Mouse (Mus musculus) lung, embryonic 14.5 days (tissue): ENCODE results near the gene Bahcc1. TPM values are rescaled to one million over a fixed set of nuclear protein-coding genes. Genes with fewer than 3 reads are reported as not detected.

ENCODE experiments used
- ATAC-seq: fragments of 200-750 bp; cut with Nextera tagmentation; 2 replicates; pipeline ENCODE4 v1.8.0; 2017; ENCODE audit warnings: mild to moderate bottlenecking, moderate TSS enrichment, moderate library complexity; ENCODE audit not compliant: insufficient read depth
- DNase-seq: peaks from one replicate; pipeline ENCODE4 v3.0.0-alpha.2; 2015
- H3K27ac ChIP-seq: fragments of 300-500 bp; sonication (generic); 2 replicates; pipeline ENCODE4 v1.5.1; 2014; ENCODE audit warnings: low read depth, mild to moderate bottlenecking, moderate library complexity
- H3K27me3 ChIP-seq: fragments of 300-500 bp; sonication (generic); 2 replicates; pipeline ENCODE4 v1.6.1; 2014; ENCODE audit warnings: low read length, control low read depth; ENCODE audit not compliant: insufficient read depth
- H3K36me3 ChIP-seq: fragments of 300-500 bp; sonication (generic); 2 replicates; pipeline ENCODE4 v1.6.1; 2014; ENCODE audit warnings: control low read depth; ENCODE audit not compliant: insufficient read depth
- H3K4me1 ChIP-seq: fragments of 300-500 bp; sonication (generic); 2 replicates; pipeline ENCODE4 v1.6.1; 2014; ENCODE audit warnings: antibody characterized with exemption, control low read depth; ENCODE audit not compliant: insufficient read depth
- H3K4me2 ChIP-seq: fragments of 300-500 bp; sonication (generic); 2 replicates; pipeline ENCODE4 v1.6.1; 2014; ENCODE audit warnings: mild to moderate bottlenecking
- H3K4me3 ChIP-seq: fragments of 300-500 bp; sonication (generic); 2 replicates; pipeline ENCODE4 v1.5.1; 2014; ENCODE audit warnings: low read depth, low read length
- H3K9ac ChIP-seq: fragments of 300-500 bp; sonication (generic); 2 replicates; pipeline ENCODE4 v1.6.1; 2014
- H3K9me3 ChIP-seq: fragments of 300-500 bp; sonication (generic); 2 replicates; pipeline ENCODE4 v1.6.1; 2016; ENCODE audit warnings: low read depth, low read length, control low read depth
- CTCF ChIP-seq: IDR thresholded peaks from 2 replicates; pipeline ENCODE4 v1.5.1; 2016; ENCODE audit warnings: antibody characterized with exemption, low read depth
- WGBS: fragments of 180-500 bp; shearing (Covaris S2); extraction: QIAGEN DNeasy Blood & Tissue Kit; methylation state at CpG from one replicate; pipeline ENCODE4 v1.1.7; 2014; 5-methylcytosine and 5-hydroxymethylcytosine counted together
- polyA plus RNA-seq: library from polyadenylated mRNA; unstranded; fragments of >200 nt; fragmentation: Nextera tagmentation; extraction: Ambion mirVana; gene quantifications from 2 replicates; pipeline ENCODE4 v1.2.1, GENCODE M21; 2014

Gene Bahcc1
- polyA plus RNA-seq, 1 experiment from 2014 or later: 14.3 TPM

DNA sequence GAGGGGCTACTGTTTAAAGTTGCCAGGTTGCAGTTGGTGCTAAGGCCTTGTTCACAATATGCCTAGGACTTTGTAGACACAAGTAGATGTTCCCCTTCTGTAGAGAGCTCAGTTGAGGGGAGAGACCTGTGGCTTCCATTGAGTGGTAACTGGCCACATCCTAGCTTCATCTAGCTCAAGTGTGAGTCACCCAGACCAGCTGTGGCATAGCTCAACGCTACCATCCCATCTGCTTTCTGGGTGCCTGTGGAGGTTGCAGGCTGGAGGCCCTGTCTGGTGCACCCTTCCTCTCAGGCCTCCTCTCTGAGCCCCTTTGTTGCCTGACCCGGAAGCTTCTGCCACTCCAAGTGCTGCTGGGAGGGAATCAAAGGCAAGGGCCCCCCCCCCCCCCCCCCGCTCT is 34.9 kb downstream of the Bahcc1 start:
- Histone ChIP-seq H3K27me3 (no peaks in the 10 kb centered on the region), H3K36me3 (peaks cover 33% of the 10 kb centered on the region), H3K4me1 (peaks cover 27% of the 10 kb centered on the region), H3K4me2 (no peak overlapping the region), H3K9ac (no peak overlapping the region), H3K9me3 (no peaks in the 10 kb centered on the region), H3K4me3 (no peak overlapping the region), H3K27ac (peak overlapping the region; percentile 30; the same call in 1 of the 2 replicates)
- no peak for ATAC-seq
- TF ChIP-seq CTCF: no peak
- DNase-seq: no peak
- whole genome bisulfite sequencing: 79% methylated on average over 3 of the region's 3 CpGs

DNA sequence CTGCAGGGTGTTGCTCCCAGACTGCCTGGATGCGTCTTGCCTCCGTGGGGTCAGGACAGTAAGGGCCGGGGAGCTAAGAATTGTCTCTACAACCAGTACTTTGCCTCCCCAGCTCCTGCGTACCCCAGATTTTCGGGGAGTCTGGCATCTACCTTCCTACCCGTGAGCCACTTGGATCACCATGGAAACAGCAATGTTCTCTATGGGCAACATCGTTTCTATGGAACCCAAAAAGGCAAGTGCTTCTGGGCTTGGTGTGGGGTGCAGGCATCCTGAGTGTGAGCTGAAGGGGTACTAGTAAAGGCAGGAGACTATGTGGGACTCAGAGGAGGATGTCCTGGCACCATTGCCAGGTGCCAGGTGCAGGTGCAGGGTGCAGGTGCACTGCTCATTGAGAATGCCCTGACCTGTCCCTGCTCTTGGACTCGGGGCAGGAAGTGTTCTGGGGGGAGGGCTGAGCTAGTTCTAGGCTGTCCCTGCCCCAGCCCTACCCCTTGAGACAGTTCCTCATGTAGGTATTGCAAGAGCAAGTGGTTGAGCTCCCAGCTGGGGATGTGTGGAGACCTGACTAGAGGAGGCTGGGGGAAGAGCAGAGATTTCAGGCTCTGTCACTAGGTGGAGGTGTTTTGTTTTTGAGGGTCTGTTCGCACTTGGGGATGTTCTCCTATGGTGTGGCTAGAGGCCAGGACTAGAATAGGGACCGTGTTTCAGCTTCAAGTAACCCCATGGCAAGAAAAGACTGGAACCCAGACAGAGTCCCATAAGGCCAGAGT is 35.6 kb downstream of the Bahcc1 start:
- Histone ChIP-seq H3K36me3 (peaks cover 40% of the 10 kb centered on the region), H3K4me3 (no peak overlapping the region), H3K27me3 (no peaks in the 10 kb centered on the region), H3K4me2 (no peak overlapping the region), H3K9me3 (no peaks in the 10 kb centered on the region), H3K9ac (no peak overlapping the region), H3K27ac (no peak overlapping the region), H3K4me1 (peaks cover 21% of the 10 kb centered on the region)
- DNase-seq: no peak
- ATAC-seq: no peak
- 88% methylated on average over 10 of the region's 10 CpGs for WGBS
- 0 out of 2 replicates have a peak, but pooled peaks have one; percentile 15 for TF ChIP-seq CTCF

DNA sequence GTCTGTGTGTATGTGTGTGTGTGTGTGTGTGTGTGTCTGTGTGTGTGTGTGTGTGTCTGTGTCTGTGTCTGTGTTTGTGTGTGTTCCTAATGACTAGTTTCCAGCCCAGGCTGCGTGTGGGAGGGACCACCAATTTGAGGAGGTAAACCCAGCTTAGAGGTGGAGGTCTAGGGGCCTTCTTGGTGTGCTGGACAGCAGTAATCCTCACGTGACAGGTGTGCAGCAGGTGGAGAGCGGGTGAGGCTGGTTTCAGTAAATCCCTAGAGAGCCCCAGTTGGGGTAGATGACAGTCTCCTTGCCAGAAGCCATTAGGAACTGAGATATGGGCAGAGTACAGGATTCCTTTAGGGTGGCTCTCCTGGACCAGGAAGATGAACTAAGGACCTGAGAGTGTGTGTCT is 36.3 kb downstream of the Bahcc1 start:
- TF ChIP-seq CTCF: no peak
- no peaks in the 10 kb centered on the region for H3K27me3 ChIP-seq
- no peaks in the 10 kb centered on the region for H3K9me3 ChIP-seq
- ATAC-seq (no peak), DNase-seq (no peak)
- peaks cover 15% of the 10 kb centered on the region for H3K4me1 ChIP-seq
- no peak overlapping the region for H3K4me3 ChIP-seq
- H3K4me2 ChIP-seq: no peak overlapping the region
- WGBS: 89% methylated on average over 3 of the region's 3 CpGs
- H3K36me3 ChIP-seq: peaks cover 45% of the 10 kb centered on the region
- H3K9ac ChIP-seq: no peak overlapping the region
- H3K27ac ChIP-seq: peak overlapping the region; percentile 6; the same call in 1 of the 2 replicates

DNA sequence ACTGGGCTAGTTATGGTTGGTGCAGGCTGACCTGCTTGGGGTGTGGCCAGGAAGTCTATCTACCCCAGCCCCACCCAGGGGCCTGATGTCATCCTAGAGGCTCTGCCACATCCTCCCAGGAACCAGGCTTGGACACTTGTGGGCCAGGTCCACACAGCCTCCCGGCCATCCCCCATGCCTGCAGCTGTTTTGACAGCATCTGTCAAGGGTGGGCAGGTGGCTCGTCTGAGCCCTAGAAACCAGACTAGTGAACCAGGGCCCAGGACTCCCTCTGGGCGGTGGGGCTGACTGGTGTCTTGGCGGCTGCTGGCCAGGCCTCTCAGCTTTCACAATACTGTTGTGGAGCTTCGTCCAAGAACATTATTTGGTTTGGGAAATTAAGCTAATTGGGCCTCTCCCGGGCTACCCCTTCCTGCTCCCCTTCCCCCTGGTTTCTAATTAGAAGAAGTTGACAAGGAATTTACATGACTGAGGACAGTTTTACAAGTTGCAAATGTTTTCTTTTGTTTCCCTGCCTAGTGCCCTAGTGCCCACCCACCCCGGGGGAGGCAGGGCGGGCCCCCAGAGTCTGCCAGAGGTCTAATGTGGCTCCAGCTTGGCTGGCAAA is 36.9 kb downstream of the Bahcc1 start:
- ATAC-seq: no peak

DNA sequence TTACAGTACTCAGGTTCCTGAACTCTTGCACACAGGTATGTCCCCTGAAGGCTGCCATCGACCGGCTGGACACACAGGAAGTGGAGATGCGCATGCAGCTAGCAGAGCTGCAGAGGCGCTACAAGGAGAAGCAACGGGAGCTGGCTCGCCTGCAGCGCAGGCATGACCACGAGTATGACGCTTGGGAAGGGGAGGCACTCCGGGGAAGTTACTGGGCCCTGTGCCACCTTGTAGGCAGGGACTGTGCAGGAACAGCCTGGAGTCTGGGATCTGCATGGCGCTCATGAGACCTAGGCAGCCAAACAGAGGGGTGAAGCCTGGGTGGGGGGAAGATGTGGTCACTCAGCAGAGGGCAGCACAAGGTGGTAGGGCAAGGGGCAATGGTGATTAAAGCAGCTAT is 46.6 kb downstream of the Bahcc1 start:
- H3K9me3 ChIP-seq: no peaks in the 10 kb centered on the region
- DNase-seq (no peak), ATAC-seq (no peak)
- H3K36me3 ChIP-seq: peaks cover 84% of the 10 kb centered on the region
- 74% methylated on average over 11 of the region's 11 CpGs for WGBS
- H3K9ac ChIP-seq: no peak overlapping the region
- H3K4me2 ChIP-seq: no peak overlapping the region
- no peaks in the 10 kb centered on the region for H3K4me1 ChIP-seq
- TF ChIP-seq CTCF: no peak
- H3K27ac ChIP-seq: no peak overlapping the region; the same call in 1 of the 2 replicates
- no peak overlapping the region for H3K4me3 ChIP-seq
- no peaks in the 10 kb centered on the region for H3K27me3 ChIP-seq

More for the DNA sequence above, 36.9 kb downstream of the Bahcc1 start:
- no peaks in the 10 kb centered on the region for H3K9me3 ChIP-seq
- peak overlapping the region; percentile 6; the same call in 1 of the 2 replicates for H3K27ac ChIP-seq
- no peak overlapping the region for H3K4me3 ChIP-seq
- H3K27me3 ChIP-seq: no peaks in the 10 kb centered on the region
- no peak for TF ChIP-seq CTCF
- DNase-seq: no peak
- H3K4me1 ChIP-seq: peaks cover 10% of the 10 kb centered on the region
- peaks cover 51% of the 10 kb centered on the region for H3K36me3 ChIP-seq
- WGBS: 75% methylated on average over 8 of the region's 8 CpGs
- no peak overlapping the region for H3K4me2 ChIP-seq
- no peak overlapping the region for H3K9ac ChIP-seq

DNA sequence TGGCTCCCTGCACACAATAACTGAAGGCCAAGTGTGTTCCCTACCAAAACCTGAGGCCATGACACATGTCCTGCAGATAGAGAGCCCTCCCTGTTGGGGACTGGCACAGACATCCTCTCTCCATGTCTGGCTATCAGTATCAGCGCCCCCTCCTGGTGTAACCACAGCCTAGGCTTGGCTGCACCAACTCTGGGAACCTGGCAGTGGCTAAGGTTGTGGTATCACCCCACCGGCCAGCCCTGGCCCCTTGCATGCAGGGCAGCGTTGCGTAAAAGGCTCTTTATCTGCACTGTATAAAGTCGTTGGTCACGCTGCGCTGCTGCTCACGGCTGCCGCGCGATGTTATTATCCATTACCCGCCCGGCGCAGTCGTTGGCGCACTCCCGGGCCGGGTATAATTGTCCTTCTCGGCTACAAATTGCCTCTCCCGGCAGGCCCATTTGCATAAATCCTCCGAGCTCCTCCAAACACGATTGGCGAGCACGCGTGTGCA is 47.6 kb downstream of the Bahcc1 start:
- WGBS: 82% methylated on average over 25 of the region's 25 CpGs
- Histone ChIP-seq H3K27me3 (no peaks in the 10 kb centered on the region), H3K27ac (no peak overlapping the region), H3K36me3 (peaks cover 84% of the 10 kb centered on the region), H3K4me1 (no peaks in the 10 kb centered on the region), H3K9me3 (no peaks in the 10 kb centered on the region), H3K4me3 (no peak overlapping the region), H3K4me2 (no peak overlapping the region), H3K9ac (no peak overlapping the region)
- peak; percentile 70 for TF ChIP-seq CTCF
- ATAC-seq: no peak
- DNase-seq: peak; percentile 61

DNA sequence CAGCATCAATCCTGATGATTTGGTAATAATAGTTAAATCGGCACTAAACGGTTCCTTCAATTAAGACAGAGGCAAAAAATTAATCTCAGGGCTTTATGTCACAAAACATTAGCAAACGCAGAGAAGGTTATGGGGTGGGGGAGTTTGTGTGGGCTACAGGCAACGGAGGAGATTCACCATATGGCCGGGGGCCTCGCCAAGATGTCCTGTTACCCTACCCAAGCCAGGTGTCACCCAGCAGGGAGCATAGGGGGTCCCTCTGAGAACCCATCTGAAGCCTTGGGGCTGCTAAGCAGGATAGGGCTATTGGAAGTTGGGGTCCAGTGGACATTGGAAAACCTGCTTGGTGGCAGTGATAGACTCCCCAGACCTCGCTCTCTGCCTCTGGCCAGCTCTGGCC is 48.0 kb downstream of the Bahcc1 start:
- no peak overlapping the region for H3K9ac ChIP-seq
- H3K27ac ChIP-seq: no peak overlapping the region
- peaks cover 84% of the 10 kb centered on the region for H3K36me3 ChIP-seq
- H3K9me3 ChIP-seq: no peaks in the 10 kb centered on the region
- no peak overlapping the region for H3K4me2 ChIP-seq
- WGBS: 79% methylated on average over 7 of the region's 7 CpGs
- DNase-seq (no peak), ATAC-seq (no peak)
- H3K4me3 ChIP-seq: no peak overlapping the region
- H3K27me3 ChIP-seq: no peaks in the 10 kb centered on the region
- H3K4me1 ChIP-seq: no peaks in the 10 kb centered on the region
- TF ChIP-seq CTCF: no peak
